Mouse (Mus musculus) lung, embryonic 16.5 days (tissue): ENCODE results near the gene Plppr2. TPM values are rescaled to one million over a fixed set of nuclear protein-coding genes. Genes with fewer than 3 reads are reported as not detected.
A peak's percentile ranks its signal among the peaks of the same experiment; 100 is the strongest.

Experiments
- ATAC-seq: fragments of 200-750 bp; cut with Nextera tagmentation; 2 replicates; pipeline ENCODE4 v1.8.0; 2017; ENCODE audit warnings: low read depth, mild to moderate bottlenecking, moderate library complexity
- H3K27ac ChIP-seq: fragments of 300-500 bp; sonication (generic); 2 replicates; pipeline ENCODE4 v1.5.1; 2014; ENCODE audit warnings: mild to moderate bottlenecking, control low read depth, low read length
- H3K27me3 ChIP-seq: fragments of 300-500 bp; sonication (generic); 2 replicates; pipeline ENCODE4 v1.6.1; 2014; ENCODE audit warnings: low read depth, low read length, mixed read lengths; ENCODE audit not compliant: control insufficient read depth, insufficient read depth
- H3K36me3 ChIP-seq: fragments of 300-500 bp; sonication (generic); 2 replicates; pipeline ENCODE4 v1.6.1; 2014; ENCODE audit warnings: low read length; ENCODE audit not compliant: control insufficient read depth, insufficient read depth
- H3K4me1 ChIP-seq: fragments of 300-500 bp; sonication (generic); replicated peaks from 2 replicates; pipeline ENCODE4 v1.6.1; 2014; ENCODE audit warnings: low read length, mixed read lengths; ENCODE audit not compliant: control insufficient read depth, insufficient read depth
- H3K4me2 ChIP-seq: fragments of 300-500 bp; sonication (generic); 2 replicates; pipeline ENCODE4 v1.6.1; 2014; ENCODE audit warnings: low read depth, low read length, control low read depth
- H3K4me3 ChIP-seq: fragments of 300-500 bp; sonication (generic); 2 replicates; pipeline ENCODE4 v1.5.1; 2014; ENCODE audit warnings: mild to moderate bottlenecking, low read length, control low read depth
- H3K9ac ChIP-seq: fragments of 300-500 bp; sonication (generic); 2 replicates; pipeline ENCODE4 v1.6.1; 2014; ENCODE audit warnings: low read length, control low read depth
- H3K9me3 ChIP-seq: fragments of 300-500 bp; sonication (generic); 2 replicates; pipeline ENCODE4 v1.6.1; 2016; ENCODE audit warnings: low read length; ENCODE audit not compliant: control insufficient read depth
- WGBS: fragments of 180-500 bp; shearing (Covaris S2); extraction: QIAGEN DNeasy Blood & Tissue Kit; methylation state at CpG from one replicate; pipeline ENCODE4 v1.1.7; 2014; 5-methylcytosine and 5-hydroxymethylcytosine counted together
- polyA plus RNA-seq: library from polyadenylated mRNA; unstranded; fragments of >200 nt; fragmentation: Nextera tagmentation; extraction: Ambion mirVana; gene quantifications from 2 replicates; pipeline ENCODE4 v1.2.1, GENCODE M21; 2015

The Plppr2 gene
- polyA plus RNA-seq, 1 experiment from 2014 or later, result 7.7 TPM

DNA sequence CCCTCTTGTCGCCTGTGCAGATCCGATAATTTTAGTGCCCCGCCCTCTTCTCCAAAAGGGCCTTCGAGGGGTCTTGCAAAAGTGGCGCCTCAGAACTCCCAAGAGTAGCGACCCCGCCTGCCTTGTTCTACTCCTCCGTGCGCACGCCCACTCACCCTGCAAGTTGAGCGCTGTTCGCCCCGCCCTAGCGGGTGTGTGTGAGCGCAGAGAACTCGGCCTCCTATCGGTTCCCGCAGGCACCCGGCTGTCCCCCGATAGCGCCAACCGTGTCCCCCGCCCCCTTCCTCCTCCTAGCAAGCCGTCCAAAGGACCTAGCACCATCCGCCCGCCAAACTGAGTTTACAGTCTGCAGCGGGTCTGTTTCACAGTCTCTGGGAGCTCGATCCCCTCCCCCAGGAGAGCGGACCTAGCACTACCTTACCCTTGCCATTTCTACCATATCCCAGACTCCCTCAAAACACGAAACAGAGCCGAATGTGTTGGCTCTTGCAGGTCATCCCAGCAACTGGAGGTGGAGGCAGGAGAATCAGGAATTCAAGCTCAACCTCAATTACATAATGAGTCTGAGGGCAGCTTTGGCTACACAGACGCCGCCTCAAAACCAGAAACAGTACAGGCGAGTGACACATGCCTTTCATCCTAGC is 25.7 kb downstream of the Plppr2 start:
- H3K4me1 ChIP-seq, result peaks cover 31% of the 10 kb centered on the region
- peak overlapping the region; percentile 55 for H3K4me3 ChIP-seq
- no peaks in the 10 kb centered on the region for H3K36me3 ChIP-seq
- peak overlapping the region; percentile 93 for H3K4me2 ChIP-seq
- H3K27ac ChIP-seq, result no peak overlapping the region
- peaks cover 14% of the 10 kb centered on the region for H3K27me3 ChIP-seq
- H3K9me3 ChIP-seq, result no peaks in the 10 kb centered on the region
- H3K9ac ChIP-seq, result peak overlapping the region; percentile 67
- WGBS, result 4% methylated on average over 34 of the region's 34 CpGs
- peak; percentile 82 for ATAC-seq

DNA sequence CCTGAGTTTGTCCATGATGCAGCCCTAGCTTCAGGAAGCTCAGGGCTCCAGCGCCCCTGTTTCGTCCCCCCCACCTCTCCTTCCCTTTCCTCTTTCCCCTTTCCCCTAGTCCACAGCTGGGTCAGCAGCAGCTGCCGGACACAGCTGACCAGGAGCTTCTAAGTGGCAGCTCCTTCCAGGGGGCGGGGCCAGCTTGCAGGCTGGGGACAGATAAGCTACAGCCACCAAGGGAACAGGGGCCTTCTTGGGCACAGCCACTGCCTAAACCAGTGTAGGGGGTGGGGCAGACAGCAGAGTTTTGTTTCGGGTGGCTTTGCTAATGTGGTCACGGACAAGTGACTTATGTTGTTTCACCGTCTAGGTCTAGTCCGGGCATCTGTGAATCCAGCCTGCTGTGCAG is 26.6 kb downstream of the Plppr2 start, which contains the start of gene Epor:
TSS of gene Epor (minus strand) at position 90 of the 400 bp plus-strand sequence.
- Histone ChIP-seq H3K4me3 (peak within 1 kb of the TSS; percentile 55), H3K9me3 (no peaks in the 10 kb centered on the region), H3K4me2 (peak within 1 kb of the TSS; percentile 93), H3K27ac (no peak within 1 kb of the TSS), H3K4me1 (peaks cover 31% of the 10 kb centered on the region), H3K27me3 (peaks cover 14% of the 10 kb centered on the region), H3K9ac (peak within 1 kb of the TSS; percentile 67), H3K36me3 (no peaks in the 10 kb centered on the region)
- ATAC-seq, result peak; percentile 63
- WGBS, result 13% methylated on average over 8 of the region's 8 CpGs

DNA sequence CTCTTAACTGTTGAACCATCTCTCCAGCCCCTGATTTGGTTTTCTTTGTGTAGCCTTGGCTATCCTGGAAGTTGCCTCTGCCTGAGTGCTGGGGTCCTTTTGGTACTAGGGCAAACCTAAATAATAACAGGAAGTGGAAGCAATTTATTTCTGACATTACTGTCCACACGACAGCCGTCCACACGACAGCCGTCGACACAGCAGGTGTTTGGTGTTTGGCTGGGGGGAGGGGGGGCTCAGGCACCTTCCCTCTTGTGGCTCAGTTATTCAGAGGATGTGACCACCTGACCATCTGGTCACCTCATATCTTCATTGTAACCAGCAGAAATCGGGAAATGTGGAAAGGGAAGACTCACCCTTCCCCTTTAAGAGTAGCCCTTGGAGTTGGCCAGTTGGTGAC is 32.0 kb downstream of the Plppr2 start:
- H3K27ac ChIP-seq, result no peak overlapping the region
- no peaks in the 10 kb centered on the region for H3K36me3 ChIP-seq
- no peak overlapping the region for H3K4me3 ChIP-seq
- no peaks in the 10 kb centered on the region; the same call in 1 of the 2 replicates for H3K27me3 ChIP-seq
- no peak for ATAC-seq
- H3K4me1 ChIP-seq, result no peaks in the 10 kb centered on the region
- H3K9me3 ChIP-seq, result no peaks in the 10 kb centered on the region
- 31% methylated on average over 6 of the region's 6 CpGs for WGBS
- H3K4me2 ChIP-seq, result no peak overlapping the region
- H3K9ac ChIP-seq, result no peak overlapping the region

DNA sequence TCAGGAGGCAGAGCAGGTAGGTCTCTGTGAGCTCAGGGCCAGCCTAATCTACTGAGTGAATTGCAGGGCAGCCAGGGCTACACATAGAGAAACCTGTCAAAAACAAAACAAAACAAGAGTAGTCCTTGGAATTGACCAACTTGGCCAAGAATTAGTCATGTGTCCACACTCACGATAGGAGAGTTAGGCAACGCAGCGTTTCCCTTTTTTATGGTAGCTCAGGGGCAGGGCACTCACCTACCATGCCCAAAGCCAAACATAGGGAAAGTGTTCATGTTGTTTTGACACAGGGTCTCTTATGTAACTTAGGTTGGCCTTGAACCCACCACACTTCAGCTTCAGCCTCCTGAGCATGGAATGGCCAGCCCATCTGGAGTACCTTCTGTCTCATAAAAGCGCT is 32.5 kb downstream of the Plppr2 start:
- H3K9ac ChIP-seq, result no peak overlapping the region
- no peak for ATAC-seq
- 84% methylated on average over 4 of the region's 4 CpGs for WGBS
- H3K27me3 ChIP-seq, result no peaks in the 10 kb centered on the region
- no peak overlapping the region for H3K4me2 ChIP-seq
- H3K4me1 ChIP-seq, result no peaks in the 10 kb centered on the region
- H3K36me3 ChIP-seq, result no peaks in the 10 kb centered on the region
- no peak overlapping the region for H3K27ac ChIP-seq
- H3K9me3 ChIP-seq, result no peaks in the 10 kb centered on the region
- H3K4me3 ChIP-seq, result no peak overlapping the region

DNA sequence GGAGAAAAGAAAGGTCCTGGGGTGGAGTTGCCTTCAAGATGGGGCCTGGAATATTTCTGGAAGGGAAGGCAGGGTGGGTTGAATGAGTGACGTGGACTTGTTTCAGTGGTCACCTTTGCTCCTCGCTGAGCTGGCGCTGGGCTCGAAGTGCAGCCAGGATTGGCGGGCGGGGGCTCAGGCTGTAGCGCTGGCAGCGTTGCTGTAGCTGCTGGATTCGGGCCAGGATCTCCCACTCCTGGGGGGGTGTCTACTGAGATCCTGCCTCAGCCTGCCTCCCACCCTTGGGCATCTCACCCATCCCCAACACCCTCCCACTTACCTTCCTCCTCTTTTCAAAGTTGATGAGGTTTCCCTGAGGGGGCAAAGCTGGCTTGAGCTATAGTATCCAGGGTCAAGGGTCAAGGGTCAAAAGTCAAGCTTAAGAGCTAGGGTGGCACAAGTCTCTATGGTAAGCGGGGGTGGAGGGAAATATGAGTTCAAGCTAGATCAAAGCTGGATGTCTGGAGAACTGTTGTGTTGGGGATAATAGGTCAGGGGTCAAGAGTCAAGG is 39.9 kb downstream of the Plppr2 start:
- no peaks in the 10 kb centered on the region for H3K9me3 ChIP-seq
- no peak for ATAC-seq
- no peak overlapping the region for H3K9ac ChIP-seq
- 74% methylated on average over 10 of the region's 10 CpGs for WGBS
- H3K4me3 ChIP-seq, result no peak overlapping the region
- no peak overlapping the region for H3K27ac ChIP-seq
- no peaks in the 10 kb centered on the region for H3K4me1 ChIP-seq
- no peak overlapping the region for H3K4me2 ChIP-seq
- no peaks in the 10 kb centered on the region for H3K36me3 ChIP-seq
- no peaks in the 10 kb centered on the region for H3K27me3 ChIP-seq

DNA sequence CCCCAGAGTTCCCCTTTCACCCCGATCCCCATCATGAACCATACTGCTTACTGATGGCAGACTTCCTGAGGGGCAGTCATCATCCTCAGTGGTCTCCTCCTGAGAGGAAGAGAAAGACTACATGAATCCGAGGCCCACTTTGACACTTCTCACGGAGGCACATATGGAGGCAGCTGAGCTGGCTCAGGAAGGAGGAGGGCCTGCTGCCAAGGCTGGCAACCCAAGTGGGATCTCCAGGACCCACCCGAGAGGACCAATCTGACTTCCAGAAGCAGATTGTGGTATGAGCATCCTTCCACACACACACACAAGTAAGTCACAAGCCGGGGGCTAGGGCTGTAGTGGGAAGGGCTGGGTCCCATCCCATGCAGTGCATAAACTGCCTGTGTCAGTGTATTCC is 40.5 kb downstream of the Plppr2 start:
- Histone ChIP-seq H3K9me3 (no peaks in the 10 kb centered on the region), H3K9ac (no peak overlapping the region), H3K4me2 (no peak overlapping the region), H3K4me3 (no peak overlapping the region), H3K27ac (no peak overlapping the region), H3K4me1 (no peaks in the 10 kb centered on the region), H3K36me3 (no peaks in the 10 kb centered on the region), H3K27me3 (no peaks in the 10 kb centered on the region)
- no peak for ATAC-seq
- WGBS, result 80% methylated on average over 5 of the region's 5 CpGs

DNA sequence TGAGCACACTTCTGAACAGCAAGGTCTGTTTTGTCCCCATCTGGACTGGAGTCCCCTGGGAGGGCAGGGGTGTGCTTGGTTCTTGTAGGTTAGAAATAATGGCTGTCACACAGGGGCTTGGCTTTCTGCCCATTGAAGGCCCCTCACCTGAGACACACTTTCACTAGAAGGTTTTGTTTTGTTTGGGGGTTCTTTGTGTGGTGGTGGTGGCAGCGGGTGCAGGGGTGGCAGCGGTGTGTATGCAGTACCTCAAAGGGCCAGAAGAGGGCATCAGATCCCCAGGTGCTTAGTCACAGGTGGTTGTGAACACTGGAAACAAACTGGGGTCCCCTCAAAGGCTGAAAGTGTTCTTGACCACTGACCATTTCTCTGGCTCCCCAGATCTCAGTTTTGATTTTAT is 41.1 kb downstream of the Plppr2 start:
- 12% methylated on average over 2 of the region's 2 CpGs for WGBS
- Histone ChIP-seq H3K27me3 (no peaks in the 10 kb centered on the region), H3K4me1 (no peaks in the 10 kb centered on the region), H3K4me2 (no peak overlapping the region), H3K27ac (no peak overlapping the region), H3K4me3 (no peak overlapping the region), H3K9ac (no peak overlapping the region), H3K9me3 (no peaks in the 10 kb centered on the region), H3K36me3 (no peaks in the 10 kb centered on the region)
- ATAC-seq, result no peak

DNA sequence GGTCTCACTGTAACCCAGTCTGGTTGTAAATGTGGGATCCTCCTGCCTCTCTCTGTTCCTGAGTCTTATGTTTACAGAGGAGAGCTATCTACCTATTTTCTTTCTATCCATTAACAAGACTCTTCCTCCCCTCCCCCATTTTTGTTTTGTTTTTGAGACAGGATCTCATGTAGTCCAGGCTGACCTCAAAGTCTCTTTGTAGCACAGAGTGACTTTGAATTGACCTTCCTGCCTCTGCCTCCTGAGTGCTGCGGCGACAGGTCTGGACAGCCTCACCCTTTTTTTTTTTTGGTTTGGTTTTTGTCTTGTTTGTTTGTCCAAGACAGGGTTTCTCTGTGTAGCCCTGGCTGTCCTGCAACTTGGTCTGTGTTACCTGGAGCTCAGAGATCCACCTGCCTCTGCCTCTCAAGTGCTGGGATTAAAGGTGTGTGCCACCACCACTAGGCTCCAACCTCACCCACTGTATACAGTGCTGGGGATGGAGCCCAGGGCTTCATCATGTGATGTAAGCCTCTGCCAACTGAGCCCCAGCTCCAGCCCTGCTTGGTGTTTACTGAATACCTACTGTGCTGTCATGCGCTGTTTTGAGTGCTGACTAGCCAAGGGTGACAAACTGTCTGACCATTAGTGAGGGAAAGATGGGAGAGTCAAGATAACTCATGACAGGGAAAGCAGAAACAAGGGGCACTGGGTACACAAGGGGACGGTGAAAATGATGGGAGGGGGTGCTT is 41.7 kb downstream of the Plppr2 start:
- H3K9me3 ChIP-seq, result no peaks in the 10 kb centered on the region
- no peak overlapping the region for H3K4me2 ChIP-seq
- WGBS, result 80% methylated on average over 4 of the region's 4 CpGs
- no peaks in the 10 kb centered on the region for H3K27me3 ChIP-seq
- ATAC-seq, result no peak
- H3K4me1 ChIP-seq, result no peaks in the 10 kb centered on the region
- H3K4me3 ChIP-seq, result no peak overlapping the region
- no peak overlapping the region for H3K27ac ChIP-seq
- H3K9ac ChIP-seq, result no peak overlapping the region
- H3K36me3 ChIP-seq, result no peaks in the 10 kb centered on the region

DNA sequence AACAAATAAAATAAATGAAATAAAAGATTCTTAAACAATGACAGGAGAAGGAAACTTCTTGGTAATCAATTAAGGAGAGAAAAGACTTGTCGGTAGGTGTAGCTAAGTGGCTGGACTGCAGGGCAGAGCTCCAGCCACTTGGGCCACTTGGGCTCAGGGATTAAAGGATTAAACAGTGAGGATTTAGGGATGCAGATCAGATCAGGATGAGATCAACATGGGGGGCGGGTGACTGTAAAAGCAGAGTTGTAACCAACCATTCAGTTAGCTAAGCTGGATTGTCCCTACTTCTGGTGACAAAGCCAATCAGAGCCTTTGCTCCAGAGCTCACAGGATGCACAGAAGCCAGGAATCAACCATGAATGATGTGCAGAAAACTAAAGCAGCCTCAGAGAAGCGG is 47.1 kb downstream of the Plppr2 start:
- Histone ChIP-seq H3K27ac (no peak overlapping the region), H3K4me2 (no peak overlapping the region), H3K4me3 (no peak overlapping the region), H3K36me3 (no peaks in the 10 kb centered on the region), H3K27me3 (peaks cover 18% of the 10 kb centered on the region), H3K4me1 (peaks cover 7% of the 10 kb centered on the region), H3K9ac (no peak overlapping the region), H3K9me3 (no peaks in the 10 kb centered on the region)
- no peak for ATAC-seq
- 31% methylated on average over 3 of the region's 3 CpGs for WGBS
